Mouse (Mus musculus) midbrain, postnatal 0 days (tissue): ENCODE data around the gene Josd1. TPM values are rescaled to one million over a fixed set of nuclear protein-coding genes. Genes with fewer than 3 reads are reported as not detected.

ENCODE experiments used
- ATAC-seq: fragments of 200-750 bp; cut with Nextera tagmentation; 2 replicates; pipeline ENCODE4 v1.8.0; 2017; ENCODE audit warnings: moderate number of reproducible peaks, mild to moderate bottlenecking, moderate TSS enrichment, moderate library complexity; ENCODE audit not compliant: low FRiP score
- DNase-seq: peaks from one replicate; pipeline ENCODE4 v3.0.0-alpha.2; 2015; ENCODE audit warnings: low spot score
- H3K27ac ChIP-seq: fragments of 300-500 bp; sonication (generic); 2 replicates; pipeline ENCODE4 v1.5.1; 2014; ENCODE audit warnings: low read depth, mild to moderate bottlenecking, low read length, mixed read lengths
- H3K27me3 ChIP-seq: fragments of 300-500 bp; sonication (generic); 2 replicates; pipeline ENCODE4 v1.6.1; 2014; ENCODE audit warnings: low read length, control low read depth, mixed read lengths; ENCODE audit not compliant: insufficient read depth
- H3K36me3 ChIP-seq: fragments of 300-500 bp; sonication (generic); 2 replicates; pipeline ENCODE4 v1.6.1; 2014; ENCODE audit warnings: low read length, control low read depth, mixed read lengths; ENCODE audit not compliant: insufficient read depth
- H3K4me1 ChIP-seq: fragments of 300-500 bp; sonication (generic); 2 replicates; pipeline ENCODE4 v1.6.1; 2014; ENCODE audit warnings: mild to moderate bottlenecking, control low read depth, antibody characterized with exemption, low read length, mixed read lengths; ENCODE audit not compliant: insufficient read depth
- H3K4me2 ChIP-seq: fragments of 300-500 bp; sonication (generic); 2 replicates; pipeline ENCODE4 v1.6.1; 2014; ENCODE audit warnings: low read depth, mild to moderate bottlenecking, low read length, mixed read lengths; ENCODE audit not compliant: poor library complexity, severe bottlenecking
- H3K4me3 ChIP-seq: fragments of 300-500 bp; sonication (generic); 2 replicates; pipeline ENCODE4 v1.5.1; 2014; ENCODE audit warnings: low read depth, mild to moderate bottlenecking, low read length, moderate library complexity
- H3K9ac ChIP-seq: fragments of 300-500 bp; sonication (generic); replicated peaks from 2 replicates; pipeline ENCODE4 v1.6.1; 2014; ENCODE audit warnings: mild to moderate bottlenecking, low read length, moderate library complexity, mixed read lengths; ENCODE audit not compliant: poor library complexity, severe bottlenecking
- H3K9me3 ChIP-seq: fragments of 300-500 bp; sonication (generic); 2 replicates; pipeline ENCODE4 v1.6.1; 2016; ENCODE audit warnings: low read length, control low read depth
- CTCF ChIP-seq: IDR thresholded peaks from 2 replicates; pipeline ENCODE4 v1.5.1; 2016; ENCODE audit warnings: antibody characterized with exemption, mild to moderate bottlenecking
- WGBS: fragments of 180-500 bp; shearing (Covaris S2); extraction: QIAGEN DNeasy Blood & Tissue Kit; methylation state at CpG from one replicate; pipeline ENCODE4 v1.1.7; 2014; 5-methylcytosine and 5-hydroxymethylcytosine counted together
- polyA plus RNA-seq: library from polyadenylated mRNA; unstranded; fragments of >200 nt; fragmentation: Nextera tagmentation; extraction: Ambion mirVana; gene quantifications from 2 replicates; pipeline ENCODE4 v1.2.1, GENCODE M21; 2015
- total RNA-seq: library from RNA; depleted of rRNA; stranded (reverse); fragments of >200 nt; gene quantifications from 2 replicates; pipeline ENCODE4 v1.2.3, GENCODE M21; 2014

The Josd1 gene
- total and polyA plus RNA-seq, 2 experiments from 2014 or later, result 17.7 to 58.7 TPM

GRCm38 (mm10) chr15:79728311-79728710 is 40.6 kb upstream of the Josd1 start:
- no peaks in the 10 kb centered on the region for H3K9me3 ChIP-seq
- no peak for TF ChIP-seq CTCF
- H3K4me1 ChIP-seq, result no peaks in the 10 kb centered on the region
- no peak overlapping the region for H3K4me3 ChIP-seq
- no peak overlapping the region for H3K9ac ChIP-seq
- DNase-seq (peak; percentile 51), ATAC-seq (no peak)
- H3K4me2 ChIP-seq, result no peak overlapping the region
- WGBS, result 42% methylated on average over 5 of the region's 5 CpGs
- H3K36me3 ChIP-seq, result peaks cover 69% of the 10 kb centered on the region
- H3K27ac ChIP-seq, result no peak overlapping the region
- H3K27me3 ChIP-seq, result no peaks in the 10 kb centered on the region

- Histone ChIP-seq H3K9ac (no peak overlapping the region), H3K4me1 (no peaks in the 10 kb centered on the region), H3K4me2 (no peak overlapping the region), H3K4me3 (no peak overlapping the region), H3K9me3 (no peaks in the 10 kb centered on the region), H3K27me3 (no peaks in the 10 kb centered on the region), H3K36me3 (peaks cover 65% of the 10 kb centered on the region), H3K27ac (no peak overlapping the region)
- TF ChIP-seq CTCF, result no peak
- 75% methylated on average over 6 of the region's 6 CpGs for WGBS
- no peak for DNase-seq
- ATAC-seq, result no peak
These were observed 40.1 kb upstream of the Josd1 start for GRCm38 (mm10) chr15:79727840-79728239.

- H3K4me1 ChIP-seq, result no peaks in the 10 kb centered on the region
- no peak overlapping the region for H3K4me2 ChIP-seq
- DNase-seq, result no peak
- no peaks in the 10 kb centered on the region for H3K27me3 ChIP-seq
- ATAC-seq, result no peak
- 90% methylated on average over 11 of the region's 11 CpGs for WGBS
- H3K9me3 ChIP-seq, result no peaks in the 10 kb centered on the region
- H3K27ac ChIP-seq, result no peak overlapping the region
- no peak for TF ChIP-seq CTCF
- no peak overlapping the region for H3K9ac ChIP-seq
- H3K4me3 ChIP-seq, result no peak overlapping the region
- H3K36me3 ChIP-seq, result peaks cover 59% of the 10 kb centered on the region
These were observed 37.6 kb upstream of the Josd1 start for GRCm38 (mm10) chr15:79725190-79725789.

GRCm38 (mm10) chr15:79723439-79723838 is 35.7 kb upstream of the Josd1 start:
- H3K4me3 ChIP-seq, result no peak overlapping the region
- TF ChIP-seq CTCF, result peak; percentile 68
- H3K4me1 ChIP-seq, result no peaks in the 10 kb centered on the region
- H3K27me3 ChIP-seq, result no peaks in the 10 kb centered on the region
- H3K9me3 ChIP-seq, result no peaks in the 10 kb centered on the region
- peak; percentile 50 for DNase-seq
- H3K9ac ChIP-seq, result no peak overlapping the region
- H3K36me3 ChIP-seq, result peaks cover 65% of the 10 kb centered on the region
- H3K4me2 ChIP-seq, result no peak overlapping the region
- 43% methylated on average over 1 of the region's 1 CpGs for WGBS
- peak overlapping the region; percentile 38; the same call in 1 of the 2 replicates for H3K27ac ChIP-seq
- 0 out of 2 replicates have a peak, but pooled peaks have one; percentile 21 for ATAC-seq

- H3K9ac ChIP-seq, result no peak overlapping the region
- H3K27me3 ChIP-seq, result no peaks in the 10 kb centered on the region
- no peak overlapping the region for H3K4me2 ChIP-seq
- no peak for DNase-seq
- no peak for ATAC-seq
- WGBS, result 86% methylated on average over 4 of the region's 4 CpGs
- no peak overlapping the region for H3K4me3 ChIP-seq
- H3K36me3 ChIP-seq, result peaks cover 64% of the 10 kb centered on the region
- no peak overlapping the region for H3K27ac ChIP-seq
- TF ChIP-seq CTCF, result no peak
- no peaks in the 10 kb centered on the region for H3K9me3 ChIP-seq
- H3K4me1 ChIP-seq, result no peaks in the 10 kb centered on the region
These were observed 33.1 kb upstream of the Josd1 start for GRCm38 (mm10) chr15:79720796-79721195.

GRCm38 (mm10) chr15:79720267-79720666 is 32.5 kb upstream of the Josd1 start:
- no peaks in the 10 kb centered on the region for H3K4me1 ChIP-seq
- DNase-seq, result no peak
- TF ChIP-seq CTCF, result no peak
- no peak for ATAC-seq
- H3K27ac ChIP-seq, result no peak overlapping the region
- H3K9ac ChIP-seq, result no peak overlapping the region
- 94% methylated on average over 8 of the region's 8 CpGs for WGBS
- H3K4me2 ChIP-seq, result no peak overlapping the region
- no peak overlapping the region for H3K4me3 ChIP-seq
- no peaks in the 10 kb centered on the region for H3K9me3 ChIP-seq
- H3K36me3 ChIP-seq, result peaks cover 63% of the 10 kb centered on the region
- H3K27me3 ChIP-seq, result no peaks in the 10 kb centered on the region
